Mouse (Mus musculus) myocyte (in vitro differentiated cells): ENCODE measurements around the gene Grk5. TPM values are rescaled to one million over a fixed set of nuclear protein-coding genes. Genes with fewer than 3 reads are reported as not detected.

Source experiments
- H3K27me3 ChIP-seq: one replicate; pipeline ENCODE4 v1.6.1; 2011; ENCODE audit not compliant: control insufficient read depth, insufficient read depth, insufficient read length
- H3K36me3 ChIP-seq: one replicate; pipeline ENCODE4 v1.6.1; 2011; ENCODE audit not compliant: control insufficient read depth, insufficient read depth
- H3K4me2 ChIP-seq: one replicate; pipeline ENCODE4 v1.6.1; 2011; ENCODE audit warnings: low read depth, control low read depth
- H3K4me3 ChIP-seq: one replicate; pipeline ENCODE4 v1.5.1; 2011; ENCODE audit warnings: mild to moderate bottlenecking, control low read depth, moderate library complexity
- H3K79me2 ChIP-seq: one replicate; pipeline ENCODE4 v1.6.1; 2011; ENCODE audit not compliant: control insufficient read depth, insufficient read depth
- H3ac ChIP-seq: one replicate; pipeline ENCODE4 v1.6.1; 2011; ENCODE audit not compliant: control insufficient read depth, insufficient read length
- CEBPB ChIP-seq: IDR thresholded peaks from 2 replicates; pipeline ENCODE4 v1.6.1; 2011; ENCODE audit warnings: mild to moderate bottlenecking, moderate library complexity; ENCODE audit not compliant: poor library complexity, insufficient read depth, severe bottlenecking
- E2F4 ChIP-seq: IDR thresholded peaks from one replicate; pipeline ENCODE4 v1.6.1; 2011; ENCODE audit warnings: mild to moderate bottlenecking, control low read depth, moderate library complexity; ENCODE audit not compliant: insufficient read depth
- MAX ChIP-seq: IDR thresholded peaks from one replicate; pipeline ENCODE4 v1.6.1; 2011; ENCODE audit warnings: low read depth, mild to moderate bottlenecking, control low read depth
- MYOD1 ChIP-seq, 3 experiments: IDR thresholded peaks; one replicate each; pipeline ENCODE4 v1.6.1; 2011; ENCODE audit warnings: control low read depth in 2 of 3, low read depth in 2 of 3, mild to moderate bottlenecking in 2 of 3, moderate library complexity in 1 of 3; ENCODE audit not compliant: insufficient read length in 2 of 3, control insufficient read depth in 1 of 3
- MYOG ChIP-seq, 3 experiments: IDR thresholded peaks; one replicate each; pipeline ENCODE4 v1.6.1; 2011; ENCODE audit warnings: control low read depth in 2 of 3, low read depth in 2 of 3, mild to moderate bottlenecking in 2 of 3; ENCODE audit not compliant: insufficient read length in 2 of 3, control insufficient read depth in 1 of 3, insufficient read depth in 1 of 3
- POLR2A ChIP-seq: IDR thresholded peaks from one replicate; pipeline ENCODE4 v1.6.1; 2011; ENCODE audit warnings: low read depth, mild to moderate bottlenecking, control low read depth, moderate library complexity; ENCODE audit not compliant: insufficient read length
- POLR2AphosphoS2 ChIP-seq: IDR thresholded peaks from one replicate; pipeline ENCODE4 v1.6.1; 2011; ENCODE audit warnings: low read depth, control low read depth; ENCODE audit not compliant: insufficient read length
- REST ChIP-seq: IDR thresholded peaks from one replicate; pipeline ENCODE4 v1.6.1; 2011; ENCODE audit warnings: mild to moderate bottlenecking, control low read depth, moderate library complexity; ENCODE audit not compliant: insufficient read depth, insufficient read length
- SRF ChIP-seq: IDR thresholded peaks from one replicate; pipeline ENCODE4 v1.6.1; 2011; ENCODE audit warnings: low read depth; ENCODE audit not compliant: control insufficient read depth, insufficient read length
- TCF12 ChIP-seq: IDR thresholded peaks from one replicate; pipeline ENCODE4 v1.6.1; 2011; ENCODE audit warnings: mild to moderate bottlenecking, control low read depth; ENCODE audit not compliant: poor library complexity, insufficient read depth, severe bottlenecking
- TCF3 ChIP-seq: IDR thresholded peaks from one replicate; pipeline ENCODE4 v1.6.1; 2011; ENCODE audit warnings: low read depth, control low read depth; ENCODE audit not compliant: insufficient read length
- USF1 ChIP-seq: IDR thresholded peaks from one replicate; pipeline ENCODE4 v1.6.1; 2011; ENCODE audit warnings: low read depth, mild to moderate bottlenecking, control low read depth, moderate library complexity
- polyA plus RNA-seq: library from polyadenylated mRNA; unstranded; fragments of >200 nt; fragmentation: generic; extraction: Trizol; gene quantifications from one replicate; pipeline ENCODE4 v1.2.1, GENCODE M21; 2012; ENCODE audit warnings: missing spikeins

The Grk5 gene
- polyA plus RNA-seq, 1 experiment = 4.0 TPM

DNA sequence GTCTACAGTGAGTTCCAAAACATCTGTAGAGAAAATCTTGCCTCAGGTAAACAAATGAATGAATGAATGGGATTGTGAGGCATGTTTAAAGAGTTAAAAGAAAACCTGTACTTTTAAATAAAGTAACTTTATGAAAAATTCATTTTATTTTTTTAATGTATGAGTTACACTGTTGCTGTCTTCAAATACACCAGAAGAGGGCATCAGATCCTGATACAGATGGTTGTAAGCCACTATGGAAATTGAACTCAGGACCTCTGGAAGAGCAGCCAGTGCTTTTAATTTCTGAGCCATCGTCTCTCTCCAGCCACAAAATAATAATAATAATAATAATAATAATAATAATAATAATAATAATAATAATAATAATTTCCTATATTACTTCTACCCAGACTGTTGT is 19.1 kb upstream of the Grk5 start:
- Histone ChIP-seq H3K36me3 (peaks cover 32% of the 10 kb centered on the region), H3K4me3 (no peak overlapping the region), H3K4me2 (no peak overlapping the region), H3K27me3 (no peaks in the 10 kb centered on the region), H3ac (no peak overlapping the region), H3K79me2 (peaks cover 13% of the 10 kb centered on the region)
- TF ChIP-seq TCF3 (no peak), USF1 (no peak), POLR2A (no peak), MAX (no peak), POLR2AphosphoS2 (no peak), MYOD1 (IDR thresholded peaks at IDR 0.05; ENCODE audit: control insufficient read depth in 1 of 3, insufficient read length in 2 of 3, low read depth in 2 of 3) (no peak), TCF12 (no peak), E2F4 (no peak), SRF (no peak), MYOG (IDR thresholded peaks at IDR 0.05; ENCODE audit: control insufficient read depth in 1 of 3, insufficient read depth in 1 of 3, insufficient read length in 2 of 3, low read depth in 2 of 3) (no peak), REST (no peak), CEBPB (no peak)

DNA sequence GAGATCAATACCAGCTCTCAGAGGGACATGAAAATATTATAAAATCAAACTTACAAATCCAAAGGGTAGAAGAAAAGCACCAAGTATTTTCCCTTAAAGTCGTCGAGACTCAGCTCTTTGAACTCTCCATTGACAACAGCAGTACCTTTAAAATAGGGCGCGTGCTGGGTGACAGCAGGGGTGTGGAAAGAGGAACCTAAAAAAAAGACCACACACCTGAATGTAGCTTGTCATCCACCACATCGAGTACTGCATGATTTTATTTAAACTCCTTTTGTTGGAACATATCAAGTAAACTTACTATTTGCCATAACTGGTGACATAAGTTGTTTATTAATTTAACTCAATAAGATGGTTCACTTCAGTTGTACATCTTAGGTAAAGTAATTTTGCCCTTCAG is 18.2 kb upstream of the Grk5 start:
- H3K79me2 ChIP-seq = peaks cover 13% of the 10 kb centered on the region
- H3K27me3 ChIP-seq = no peaks in the 10 kb centered on the region
- H3K4me3 ChIP-seq = no peak overlapping the region
- peaks cover 25% of the 10 kb centered on the region for H3K36me3 ChIP-seq
- no peak overlapping the region for H3ac ChIP-seq
- no peak overlapping the region for H3K4me2 ChIP-seq
- TF ChIP-seq TCF12 (no peak), POLR2AphosphoS2 (no peak), CEBPB (no peak), MYOD1 (IDR thresholded peaks at IDR 0.05; ENCODE audit: control insufficient read depth in 1 of 3, insufficient read length in 2 of 3, low read depth in 2 of 3) (no peak), USF1 (no peak), MAX (no peak), REST (no peak), TCF3 (no peak), SRF (no peak), POLR2A (no peak), E2F4 (no peak), MYOG (IDR thresholded peaks at IDR 0.05; ENCODE audit: control insufficient read depth in 1 of 3, insufficient read depth in 1 of 3, insufficient read length in 2 of 3, low read depth in 2 of 3) (no peak)

DNA sequence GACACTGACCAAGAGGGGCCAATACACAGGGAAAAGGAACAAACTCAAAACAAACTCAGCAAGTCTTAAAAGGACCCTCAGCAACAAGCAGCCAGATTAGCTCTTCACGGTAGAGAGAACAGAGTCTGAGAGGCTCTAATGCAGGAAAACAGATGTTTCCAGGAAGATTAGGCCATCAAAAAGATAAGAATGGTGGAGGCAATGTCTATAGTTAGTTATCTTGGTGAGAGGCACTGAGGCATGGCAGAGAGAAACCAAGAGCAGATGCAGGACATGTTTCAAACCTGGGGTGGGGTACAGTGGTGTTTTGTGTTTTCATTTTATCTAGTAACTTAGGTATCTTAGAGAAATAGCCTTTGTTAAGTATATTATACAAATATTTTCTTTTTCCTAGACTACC is 17.3 kb upstream of the Grk5 start:
- Histone ChIP-seq H3K27me3 (no peaks in the 10 kb centered on the region), H3K4me3 (no peak overlapping the region)
- TF ChIP-seq POLR2A (no peak), MYOG (IDR thresholded peaks at IDR 0.05; ENCODE audit: control insufficient read depth in 1 of 3, insufficient read depth in 1 of 3, insufficient read length in 2 of 3, low read depth in 2 of 3) (no peak), TCF3 (no peak), MAX (no peak), SRF (no peak), POLR2AphosphoS2 (no peak), TCF12 (no peak), MYOD1 (IDR thresholded peaks at IDR 0.05; ENCODE audit: control insufficient read depth in 1 of 3, insufficient read length in 2 of 3, low read depth in 2 of 3) (no peak), E2F4 (no peak), CEBPB (no peak), REST (no peak), USF1 (no peak)

DNA sequence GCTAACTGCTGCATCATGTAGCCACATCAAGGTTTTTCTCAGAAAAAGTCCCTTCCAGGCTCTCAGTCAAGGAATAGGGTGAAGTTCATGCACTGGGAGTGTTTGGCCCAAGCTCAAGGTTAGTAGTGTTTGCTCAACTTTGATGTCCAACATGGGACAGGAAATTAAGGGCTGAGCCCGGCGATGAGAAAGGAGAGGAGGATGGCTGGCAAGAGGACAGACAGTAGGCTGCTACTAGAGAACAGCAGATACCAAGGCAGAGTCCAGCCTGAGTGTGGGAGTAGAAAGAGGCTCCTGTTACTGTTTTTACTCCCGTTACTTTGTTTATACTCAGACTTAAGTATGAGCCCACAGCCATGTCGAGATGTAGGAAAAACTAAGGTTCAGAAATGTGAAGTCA is 16.0 kb upstream of the Grk5 start:
- Histone ChIP-seq H3ac (peak overlapping the region; percentile 52), H3K27me3 (no peaks in the 10 kb centered on the region), H3K4me3 (peak overlapping the region; percentile 55), H3K36me3 (peaks cover 17% of the 10 kb centered on the region), H3K79me2 (peaks cover 13% of the 10 kb centered on the region), H3K4me2 (peak overlapping the region; percentile 92)
- no peak for TF ChIP-seq REST

More for the DNA sequence above, 17.3 kb upstream of the Grk5 start:
- Histone ChIP-seq H3K4me2 (no peak overlapping the region), H3ac (no peak overlapping the region), H3K36me3 (peaks cover 22% of the 10 kb centered on the region), H3K79me2 (peaks cover 13% of the 10 kb centered on the region)

DNA sequence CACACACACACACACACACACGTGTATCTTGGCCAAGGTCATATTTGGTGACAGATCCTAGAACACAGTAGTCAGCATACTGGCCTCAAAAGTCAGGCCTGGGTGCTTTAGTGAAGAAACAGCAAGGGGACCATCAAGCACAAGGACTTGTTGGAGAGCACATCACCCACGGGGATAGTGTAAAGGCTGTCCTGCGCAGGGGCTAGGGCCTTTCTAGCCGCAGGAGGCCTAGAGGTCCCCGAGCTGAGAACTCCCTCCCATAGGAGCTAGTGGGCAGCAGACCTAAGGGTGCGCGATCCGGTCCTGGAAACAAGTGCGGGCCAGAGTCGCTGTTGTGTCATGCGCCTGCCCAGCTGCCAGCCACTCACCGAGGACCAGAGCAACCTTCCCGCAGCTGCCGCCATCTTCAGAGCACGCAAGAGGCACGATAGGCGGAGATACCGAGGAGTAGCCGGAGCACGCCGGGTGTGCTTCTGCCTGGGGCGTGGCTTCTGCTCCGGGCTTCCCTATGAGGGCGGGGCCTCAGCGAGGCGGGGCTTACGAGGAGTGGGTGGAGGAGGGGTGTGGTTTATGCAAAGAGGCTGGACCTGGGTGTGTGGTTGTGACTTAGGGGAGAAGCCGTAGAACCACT is 15.4 kb upstream of the Grk5 start, which contains the start of gene Prdx3:
Gene Prdx3, minus strand, starts transcription at position 493 of the 631 bp plus-strand sequence.
- H3K27me3 ChIP-seq = no peaks in the 10 kb centered on the region
- H3K36me3 ChIP-seq = peaks cover 17% of the 10 kb centered on the region
- H3K4me2 ChIP-seq = peak within 1 kb of the TSS; percentile 92
- H3K4me3 ChIP-seq = peak within 1 kb of the TSS; percentile 55
- H3ac ChIP-seq = peak within 1 kb of the TSS; percentile 52
- TF ChIP-seq SRF = no peak
- TF ChIP-seq POLR2AphosphoS2 = peak; percentile 96
- peak in 2 of 3 experiments; percentile 47 to 51 for TF ChIP-seq MYOD1 (IDR thresholded peaks at IDR 0.05; ENCODE audit: control insufficient read depth in 1 of 3, insufficient read length in 2 of 3, low read depth in 2 of 3)
- TF ChIP-seq POLR2A = peak; percentile 99
- TF ChIP-seq REST = peak; percentile 14
- peak in 2 of 3 experiments; percentile 61 to 66 for TF ChIP-seq MYOG (IDR thresholded peaks at IDR 0.05; ENCODE audit: control insufficient read depth in 1 of 3, insufficient read depth in 1 of 3, insufficient read length in 2 of 3, low read depth in 2 of 3)
- TF ChIP-seq MAX = no peak
- TF ChIP-seq USF1 = no peak
- no peak for TF ChIP-seq TCF3
- no peak for TF ChIP-seq E2F4
- TF ChIP-seq TCF12 = no peak
- no peak for TF ChIP-seq CEBPB
- H3K79me2 ChIP-seq = peaks cover 13% of the 10 kb centered on the region
